Mouse (Mus musculus) heart, embryonic 13.5 days (tissue): ENCODE measurements around the gene Prss8. TPM values are rescaled to one million over a fixed set of nuclear protein-coding genes. Genes with fewer than 3 reads are reported as not detected.

Experiments
- ATAC-seq: fragments of 200-750 bp; cut with Nextera tagmentation; 2 replicates; pipeline ENCODE4 v1.8.0; 2017; ENCODE audit warnings: moderate TSS enrichment; ENCODE audit not compliant: insufficient number of reproducible peaks, low FRiP score, low TSS enrichment; ENCODE audit errors: extremely low read depth
- H3K27ac ChIP-seq: fragments of 300-500 bp; sonication (generic); replicated peaks from 2 replicates; pipeline ENCODE4 v1.5.1; 2015; ENCODE audit warnings: moderate library complexity, mild to moderate bottlenecking, inconsistent platforms
- H3K27me3 ChIP-seq: fragments of 300-500 bp; sonication (generic); replicated peaks from 2 replicates; pipeline ENCODE4 v1.6.1; 2015; ENCODE audit warnings: mild to moderate bottlenecking, inconsistent platforms
- H3K36me3 ChIP-seq: fragments of 300-500 bp; sonication (generic); 2 replicates; pipeline ENCODE4 v1.6.1; 2015; ENCODE audit warnings: mild to moderate bottlenecking, inconsistent platforms
- H3K4me1 ChIP-seq: fragments of 300-500 bp; sonication (generic); 2 replicates; pipeline ENCODE4 v1.6.1; 2015; ENCODE audit warnings: inconsistent platforms
- H3K4me2 ChIP-seq: fragments of 300-500 bp; sonication (generic); 2 replicates; pipeline ENCODE4 v1.6.1; 2015; ENCODE audit warnings: inconsistent platforms, mild to moderate bottlenecking, moderate library complexity
- H3K4me3 ChIP-seq: fragments of 300-500 bp; sonication (generic); 2 replicates; pipeline ENCODE4 v1.5.1; 2015; ENCODE audit warnings: moderate library complexity, mild to moderate bottlenecking, inconsistent platforms
- H3K9ac ChIP-seq: fragments of 300-500 bp; sonication (generic); 2 replicates; pipeline ENCODE4 v1.6.1; 2015; ENCODE audit warnings: inconsistent platforms, mild to moderate bottlenecking, moderate library complexity
- H3K9me3 ChIP-seq: fragments of 300-500 bp; sonication (generic); 2 replicates; pipeline ENCODE4 v1.6.1; 2016; ENCODE audit warnings: inconsistent platforms
- WGBS: fragments of 180-500 bp; shearing (Covaris S2); methylation state at CpG from one replicate; pipeline ENCODE4 v1.1.7; 2015; ENCODE audit warnings: mixed read lengths; 5-methylcytosine and 5-hydroxymethylcytosine counted together
- polyA plus RNA-seq: library from polyadenylated mRNA; unstranded; fragments of >200 nt; fragmentation: Nextera tagmentation; extraction: Ambion mirVana; gene quantifications from 2 replicates; pipeline ENCODE4 v1.2.1, GENCODE M21; 2015

Gene Prss8
- 1.6 and 1.8 TPM in 2 replicates for polyA plus RNA-seq

DNA sequence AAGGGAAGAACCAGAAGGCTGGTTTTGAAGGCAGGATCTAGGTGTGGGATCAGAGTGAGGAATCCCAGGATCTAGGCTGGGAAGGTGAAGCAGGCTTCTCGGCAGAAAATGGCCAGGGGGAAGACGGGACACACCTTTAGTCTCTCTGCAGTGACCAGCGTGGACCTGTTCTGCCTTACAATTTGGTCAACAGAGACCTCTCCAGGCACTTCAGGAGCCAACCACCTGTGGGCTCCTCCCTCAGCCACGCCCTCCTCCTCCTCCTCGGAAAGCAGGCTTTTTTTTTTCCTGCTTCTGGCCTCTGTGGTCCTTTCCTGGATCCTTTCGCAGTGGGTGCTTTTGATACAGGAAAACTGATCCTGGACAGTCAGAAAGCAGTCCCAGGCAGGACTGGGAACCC lies at the start of gene Prss8:
Gene Prss8 (minus strand): TSS at position 182 of the 400 bp plus-strand sequence.
- Histone ChIP-seq H3K9me3 (no peaks in the 10 kb centered on the region), H3K4me1 (peaks cover 34% of the 10 kb centered on the region), H3K27me3 (peaks cover 29% of the 10 kb centered on the region), H3K9ac (peak within 1 kb of the TSS; percentile 61), H3K36me3 (peaks cover 21% of the 10 kb centered on the region), H3K4me2 (peak within 1 kb of the TSS; percentile 62), H3K27ac (no peak within 1 kb of the TSS), H3K4me3 (peak within 1 kb of the TSS; percentile 40)
- ATAC-seq: no peak
- WGBS: 11% methylated on average over 6 of the region's 6 CpGs

DNA sequence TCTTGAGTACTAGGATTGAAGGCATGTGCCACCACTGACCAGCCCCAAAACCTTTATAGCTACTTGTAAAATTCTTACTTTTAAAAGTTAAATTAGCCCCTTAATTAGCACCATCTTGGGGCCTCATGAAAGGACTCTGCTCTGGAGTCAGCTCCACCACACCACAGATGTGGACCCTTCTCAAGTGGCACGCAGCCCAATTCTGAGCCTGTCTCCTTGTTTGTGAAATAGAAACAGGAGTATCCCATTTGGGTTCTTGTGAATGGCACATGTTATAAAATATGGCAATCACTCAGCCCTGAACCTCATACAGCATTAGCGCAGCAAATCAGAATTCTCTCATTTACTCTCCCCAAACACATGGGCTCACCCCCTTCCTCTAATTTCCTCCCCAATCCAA lies 49.0 kb upstream of the Prss8 start:
- H3K27me3 ChIP-seq: no peaks in the 10 kb centered on the region
- H3K9ac ChIP-seq: no peak overlapping the region
- H3K9me3 ChIP-seq: no peaks in the 10 kb centered on the region
- 98% methylated on average over 2 of the region's 2 CpGs for WGBS
- 0 out of 2 replicates have a peak, but pooled peaks cover 2% of the 10 kb centered on the region for H3K4me1 ChIP-seq
- H3K4me2 ChIP-seq: no peak overlapping the region
- no peak for ATAC-seq
- H3K36me3 ChIP-seq: peaks cover 99% of the 10 kb centered on the region
- no peak overlapping the region for H3K27ac ChIP-seq
- no peak overlapping the region for H3K4me3 ChIP-seq

DNA sequence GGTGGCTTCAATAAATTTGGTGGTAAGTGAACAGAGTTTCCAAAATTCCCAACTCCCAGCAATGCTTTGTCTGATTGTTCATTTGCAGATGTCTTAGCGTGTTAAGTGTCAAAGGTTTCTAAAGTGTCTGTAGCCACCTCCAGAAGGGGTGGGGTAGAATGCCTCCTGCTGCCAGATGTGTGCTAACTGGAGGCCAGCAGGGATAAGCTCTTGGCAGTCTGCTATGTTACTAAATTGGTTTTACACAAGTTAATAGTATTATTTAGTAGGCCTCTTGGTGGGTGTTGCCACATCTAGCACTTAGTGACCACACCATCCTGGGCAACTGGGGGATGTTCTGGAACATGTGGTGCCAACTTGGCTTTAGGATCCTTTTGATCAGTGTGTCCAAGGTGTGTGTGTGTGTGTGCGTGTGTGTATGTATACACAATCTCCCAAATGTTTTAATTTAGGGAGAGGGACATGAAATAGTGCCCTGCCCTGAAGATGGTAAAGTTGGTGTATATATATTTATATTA lies 44.6 kb upstream of the Prss8 start:
- Histone ChIP-seq H3K4me2 (no peak overlapping the region), H3K27me3 (no peaks in the 10 kb centered on the region), H3K36me3 (peaks cover 99% of the 10 kb centered on the region), H3K4me3 (no peak overlapping the region), H3K4me1 (peaks cover 20% of the 10 kb centered on the region), H3K27ac (no peak overlapping the region), H3K9ac (no peak overlapping the region), H3K9me3 (no peaks in the 10 kb centered on the region)
- ATAC-seq: no peak
- WGBS: 87% methylated on average over 2 of the region's 2 CpGs

DNA sequence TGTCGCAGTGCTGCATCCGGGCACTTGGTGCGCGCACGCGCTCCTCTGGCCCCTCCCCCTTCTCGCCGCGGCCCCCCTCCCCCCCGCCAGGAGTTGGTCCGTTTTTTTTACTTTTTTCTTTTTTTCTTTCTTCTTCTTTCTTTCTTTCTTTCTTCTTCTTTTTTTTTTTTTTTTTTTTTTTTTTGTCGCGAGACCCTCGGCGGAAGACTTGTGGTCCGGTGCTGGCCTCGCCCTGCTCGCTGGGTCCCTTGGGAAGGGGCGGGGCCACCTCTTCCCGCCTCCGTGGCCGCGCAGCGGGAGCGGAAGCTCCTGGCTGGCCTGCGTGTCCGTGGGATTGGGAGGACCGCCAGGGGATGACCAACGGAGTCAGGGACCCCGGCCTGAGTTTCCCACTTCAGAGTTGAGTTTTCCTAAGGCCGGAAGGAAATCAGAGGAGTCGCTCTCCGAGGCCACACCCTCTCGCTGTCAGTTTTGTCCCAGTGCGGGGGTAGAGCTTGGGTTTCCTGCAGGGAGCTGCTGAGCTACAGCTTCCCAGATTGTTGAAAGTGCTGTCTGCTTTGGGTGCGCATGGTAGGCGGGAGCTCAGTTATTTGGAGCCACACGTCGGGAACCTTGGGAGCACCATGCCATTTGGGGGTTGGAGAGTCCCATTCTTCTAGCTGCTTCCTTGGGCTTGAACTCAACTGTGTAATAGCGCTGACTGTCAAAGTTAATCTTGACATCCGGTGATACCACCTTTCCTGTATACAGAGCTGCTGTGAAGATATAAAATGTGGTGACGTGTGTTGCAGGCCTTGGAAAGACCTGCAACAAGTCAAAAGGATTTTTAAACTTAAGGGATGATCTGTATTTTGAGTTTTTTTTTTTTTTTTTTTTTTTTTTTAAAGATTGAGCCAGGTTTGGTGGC lies 38.3 kb upstream of the Prss8 start:
- Histone ChIP-seq H3K4me2 (peak overlapping the region; percentile 85), H3K9me3 (no peaks in the 10 kb centered on the region), H3K27ac (peak overlapping the region; percentile 97), H3K9ac (peak overlapping the region; percentile 97), H3K36me3 (peaks cover 43% of the 10 kb centered on the region), H3K27me3 (no peaks in the 10 kb centered on the region), H3K4me1 (peaks cover 31% of the 10 kb centered on the region), H3K4me3 (peak overlapping the region; percentile 86)
- WGBS: under 1% methylated on average over 42 of the region's 42 CpGs
- ATAC-seq: peak; percentile 49; the same call in 1 of the 2 replicates

DNA sequence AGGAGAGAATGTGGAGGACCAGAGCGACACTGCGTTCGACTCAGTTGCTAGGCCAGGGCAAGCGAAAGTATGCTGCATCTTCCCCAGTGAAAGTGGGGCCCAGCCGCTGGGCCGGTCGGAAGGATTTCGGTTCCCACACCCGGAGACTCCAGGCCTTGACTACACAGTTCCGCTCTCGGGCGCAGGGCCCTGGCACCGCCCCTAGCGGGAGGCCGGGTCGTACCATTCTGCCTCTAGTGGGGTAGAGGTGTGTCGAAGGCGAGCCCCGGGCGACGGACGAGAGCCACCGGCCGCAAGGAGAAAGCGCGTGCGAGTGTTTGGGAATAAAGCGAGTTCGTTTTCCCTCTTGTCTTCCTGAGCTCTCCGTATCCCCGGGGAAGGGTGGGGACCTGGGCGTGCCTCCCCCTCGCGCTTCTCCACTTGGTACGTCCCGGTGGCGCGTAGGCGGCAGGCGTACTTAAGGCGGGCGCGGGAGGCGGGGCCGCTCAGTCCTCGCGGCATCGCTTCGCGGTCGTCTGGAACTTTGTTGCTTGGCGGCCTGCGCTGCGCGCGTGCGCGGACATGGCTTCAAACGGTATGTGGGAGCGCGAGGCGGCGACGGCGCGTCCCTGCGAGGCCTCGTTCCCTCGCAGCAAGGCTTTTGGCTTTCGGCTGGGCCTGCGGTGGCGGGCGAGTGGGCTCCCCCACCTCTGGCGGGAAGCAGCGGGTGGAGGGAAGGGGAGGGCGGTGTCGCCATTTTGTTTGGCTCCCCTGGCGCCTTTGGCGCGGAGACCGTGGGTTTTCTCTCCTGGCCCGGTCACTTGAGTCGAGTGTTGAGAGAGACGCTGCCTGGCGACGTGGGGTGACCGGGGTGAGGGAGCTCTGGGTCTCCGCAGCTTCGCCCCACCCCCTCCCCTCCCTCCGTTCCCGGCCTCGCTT lies 37.4 kb upstream of the Prss8 start, which contains the start of gene Fus:
Gene Fus (plus strand): TSS at position 454 of the 918 bp plus-strand sequence.
- Histone ChIP-seq H3K27ac (peak within 1 kb of the TSS; percentile 97), H3K9ac (peak within 1 kb of the TSS; percentile 97), H3K4me3 (peak within 1 kb of the TSS; percentile 86), H3K9me3 (no peaks in the 10 kb centered on the region), H3K27me3 (no peaks in the 10 kb centered on the region), H3K4me2 (peak within 1 kb of the TSS; percentile 85), H3K36me3 (peaks cover 34% of the 10 kb centered on the region), H3K4me1 (peaks cover 26% of the 10 kb centered on the region)
- WGBS: under 1% methylated on average over 92 of the region's 92 CpGs
- peak; percentile 91 for ATAC-seq

DNA sequence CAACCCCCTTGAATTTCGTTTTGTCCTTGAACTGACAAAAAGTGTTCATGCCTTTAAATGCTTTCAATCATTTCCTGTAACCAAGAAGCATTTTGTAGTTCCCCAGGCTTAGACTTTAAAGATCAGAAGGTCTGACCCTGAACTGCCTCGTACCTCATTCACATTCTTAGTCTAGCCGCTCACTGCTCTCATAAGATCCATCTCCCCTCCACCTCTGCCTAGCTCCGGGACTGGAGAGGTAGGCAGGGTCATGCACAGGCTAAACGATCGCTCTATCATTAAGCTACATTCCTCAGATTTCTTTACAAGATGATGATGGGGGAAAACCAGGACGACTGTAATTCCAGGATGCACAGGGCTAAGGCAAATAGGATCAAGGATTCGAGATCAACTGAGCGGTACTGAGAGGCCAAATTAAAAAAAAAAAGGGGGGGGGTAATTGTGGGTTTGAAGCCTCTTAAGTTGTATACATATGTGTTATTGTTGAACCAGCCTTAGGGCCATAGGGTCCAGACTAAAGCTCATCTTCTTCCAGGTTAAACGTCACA lies 36.5 kb upstream of the Prss8 start:
- Histone ChIP-seq H3K27me3 (no peaks in the 10 kb centered on the region), H3K4me3 (peak overlapping the region; percentile 86), H3K9ac (peak overlapping the region; percentile 97), H3K9me3 (no peaks in the 10 kb centered on the region), H3K4me1 (peaks cover 26% of the 10 kb centered on the region), H3K4me2 (peak overlapping the region; percentile 85), H3K27ac (peak overlapping the region; percentile 97), H3K36me3 (peaks cover 26% of the 10 kb centered on the region)
- 12% methylated on average over 10 of the region's 10 CpGs for WGBS
- no peak for ATAC-seq

DNA sequence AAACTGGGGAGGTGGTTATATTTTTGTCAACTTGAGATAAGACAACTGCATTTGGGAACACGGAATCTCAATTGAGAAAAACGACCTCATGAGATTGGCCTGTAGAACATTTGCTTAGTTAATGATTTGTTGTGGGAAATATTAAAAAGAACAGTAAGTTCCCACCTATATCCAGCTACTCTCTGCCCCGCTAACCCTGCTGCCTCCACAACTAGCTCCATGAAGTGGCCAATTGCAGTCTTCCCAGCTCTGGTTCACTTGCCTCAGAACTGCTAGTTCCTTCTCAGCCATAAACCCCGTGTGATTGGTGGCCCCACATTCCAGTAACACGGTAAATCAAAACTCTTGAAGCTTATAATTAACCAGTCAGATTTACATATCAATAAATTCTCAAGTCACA lies 29.5 kb upstream of the Prss8 start:
- WGBS: 50% methylated on average over 5 of the region's 5 CpGs
- Histone ChIP-seq H3K9me3 (no peaks in the 10 kb centered on the region), H3K27ac (no peak overlapping the region), H3K4me3 (no peak overlapping the region), H3K4me2 (no peak overlapping the region), H3K9ac (no peak overlapping the region), H3K27me3 (peaks cover 4% of the 10 kb centered on the region; the same call in 1 of the 2 replicates), H3K4me1 (no peaks in the 10 kb centered on the region), H3K36me3 (no peaks in the 10 kb centered on the region)
- no peak for ATAC-seq

DNA sequence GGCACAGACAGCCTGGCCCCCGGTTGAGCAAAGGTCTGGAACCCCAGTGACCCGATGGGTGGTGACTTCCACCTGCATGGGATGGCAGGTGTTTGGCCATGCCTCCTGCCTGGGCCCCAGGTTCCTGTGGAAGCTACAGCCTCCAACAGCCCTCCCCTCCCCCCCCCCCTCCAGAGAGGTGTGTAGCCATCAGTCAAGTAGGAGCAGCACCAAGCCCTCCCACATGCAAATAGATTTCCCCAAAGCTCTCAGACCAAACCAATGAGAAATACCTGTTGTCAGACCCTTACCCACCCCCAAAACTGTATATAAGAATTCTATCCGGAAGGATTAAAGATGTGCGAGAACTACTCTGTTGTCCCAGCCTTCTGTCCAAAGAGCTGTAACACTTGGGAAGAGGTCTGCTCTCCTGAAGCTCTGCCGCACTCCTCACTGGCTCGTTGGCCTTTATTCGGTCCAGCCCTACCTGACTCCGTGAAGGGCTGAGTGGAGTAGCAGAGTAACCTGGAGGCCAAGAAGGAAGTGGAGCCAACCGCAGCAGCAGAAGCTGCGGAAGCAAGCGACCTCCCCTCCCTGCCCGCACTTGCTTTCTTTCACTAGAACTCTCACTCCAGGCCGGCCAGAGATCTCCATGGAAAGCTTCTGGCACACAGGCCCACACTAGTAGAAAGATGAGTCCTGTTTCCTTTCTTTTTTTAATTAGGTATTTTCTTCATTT lies 23.1 kb upstream of the Prss8 start:
- Histone ChIP-seq H3K4me2 (no peak overlapping the region), H3K4me1 (no peaks in the 10 kb centered on the region), H3K36me3 (no peaks in the 10 kb centered on the region), H3K27ac (no peak overlapping the region), H3K27me3 (peaks cover 8% of the 10 kb centered on the region; the same call in 1 of the 2 replicates), H3K9ac (no peak overlapping the region), H3K4me3 (no peak overlapping the region), H3K9me3 (no peaks in the 10 kb centered on the region)
- no peak for ATAC-seq
- WGBS: 33% methylated on average over 13 of the region's 13 CpGs

DNA sequence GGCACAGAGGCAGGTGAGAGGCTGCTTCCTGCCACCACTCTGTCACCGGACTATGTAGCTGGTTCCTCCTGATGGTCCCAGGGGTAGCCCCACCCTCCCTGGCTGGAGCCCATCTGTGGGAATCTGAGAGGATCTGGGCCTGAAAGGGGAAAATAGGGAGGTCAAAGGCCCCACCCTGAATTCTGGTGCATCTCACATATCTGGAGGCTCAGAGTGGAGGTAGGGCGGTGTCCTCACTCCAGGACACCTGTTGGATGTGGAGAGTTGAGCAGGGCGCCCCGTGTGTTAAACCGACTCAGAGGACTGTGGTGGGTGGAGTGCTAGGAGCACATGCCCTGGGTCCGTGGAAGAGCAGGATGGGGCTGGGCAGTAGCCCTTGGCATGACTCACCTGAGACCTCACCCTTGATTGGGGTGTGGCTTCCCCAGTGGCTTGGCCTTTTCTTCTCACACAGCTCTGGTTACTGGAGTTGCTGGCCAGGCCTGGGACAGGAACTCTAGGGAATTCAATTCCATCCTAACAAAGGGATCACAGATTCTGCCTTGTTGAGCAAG lies 16.6 kb upstream of the Prss8 start, which contains the start of gene Prss36:
Gene Prss36 (minus strand): TSS at position 256 of the 554 bp plus-strand sequence.
- ATAC-seq: no peak
- no peak within 1 kb of the TSS for H3K4me3 ChIP-seq
- no peak within 1 kb of the TSS for H3K27ac ChIP-seq
- WGBS: 63% methylated on average over 6 of the region's 6 CpGs
- H3K36me3 ChIP-seq: no peaks in the 10 kb centered on the region
- H3K4me2 ChIP-seq: no peak within 1 kb of the TSS
- H3K9ac ChIP-seq: no peak within 1 kb of the TSS
- no peaks in the 10 kb centered on the region for H3K9me3 ChIP-seq
- H3K4me1 ChIP-seq: peaks cover 7% of the 10 kb centered on the region
- peaks cover 48% of the 10 kb centered on the region for H3K27me3 ChIP-seq

DNA sequence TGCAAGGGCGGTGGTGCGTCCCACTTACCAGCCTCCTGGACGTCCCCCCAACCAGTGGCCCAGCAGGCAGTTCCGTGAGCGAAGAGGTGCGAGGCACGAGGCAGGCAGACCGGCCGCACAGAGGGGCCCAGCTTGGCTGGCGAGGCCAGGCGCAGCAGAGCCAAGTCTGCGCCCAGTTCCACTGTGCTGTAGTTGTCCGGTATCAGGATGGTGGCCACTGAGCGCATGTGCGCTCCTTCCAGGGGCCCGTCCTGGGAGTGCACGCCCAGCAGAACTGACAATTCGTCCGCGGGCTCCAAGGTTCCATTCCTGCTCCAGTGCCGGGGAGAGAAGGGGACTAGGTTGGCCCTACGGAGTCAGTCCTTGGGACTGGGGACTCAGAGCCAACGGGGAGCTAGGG lies 14.7 kb upstream of the Prss8 start:
- Histone ChIP-seq H3K27me3 (peaks cover 46% of the 10 kb centered on the region), H3K27ac (no peak overlapping the region), H3K4me2 (peak overlapping the region; percentile 58), H3K4me3 (peak overlapping the region; percentile 31), H3K36me3 (no peaks in the 10 kb centered on the region), H3K9me3 (no peaks in the 10 kb centered on the region), H3K9ac (peak overlapping the region; percentile 55), H3K4me1 (peaks cover 7% of the 10 kb centered on the region)
- ATAC-seq: no peak
- WGBS: 5% methylated on average over 23 of the region's 23 CpGs
